Mouse (Mus musculus) telencephalon, adult 2 months (tissue): ENCODE measurements around the gene Mapt.

ENCODE experiments used
- DNase-seq: peaks from one replicate; pipeline ENCODE4 v3.0.0-alpha.2; 2011; ENCODE audit warnings: low read depth, low spot score

The Mapt gene

DNA sequence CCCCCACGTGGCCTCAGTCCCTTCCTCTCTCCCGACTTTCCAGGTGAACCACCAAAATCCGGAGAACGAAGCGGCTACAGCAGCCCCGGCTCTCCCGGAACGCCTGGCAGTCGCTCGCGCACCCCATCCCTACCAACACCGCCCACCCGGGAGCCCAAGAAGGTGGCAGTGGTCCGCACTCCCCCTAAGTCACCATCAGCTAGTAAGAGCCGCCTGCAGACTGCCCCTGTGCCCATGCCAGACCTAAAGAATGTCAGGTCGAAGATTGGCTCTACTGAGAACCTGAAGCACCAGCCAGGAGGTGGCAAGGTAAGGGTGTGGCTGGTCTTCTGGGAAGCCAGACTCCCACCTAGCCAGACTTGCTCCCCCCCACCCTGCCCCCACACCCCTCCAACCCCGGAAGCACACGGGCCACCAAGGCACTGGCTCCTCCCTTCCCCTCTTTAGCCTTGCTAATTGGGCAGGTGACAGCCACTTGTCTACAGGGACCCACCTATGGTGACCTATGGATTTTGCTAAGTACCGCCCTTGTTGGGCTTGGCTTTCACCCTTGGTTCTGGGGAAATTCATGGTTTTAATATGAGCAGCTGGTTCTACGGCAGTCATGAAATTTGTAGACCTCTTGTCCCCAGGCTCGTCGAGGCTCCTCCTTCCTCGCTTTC lies 79.2 kb downstream of the Mapt start:
- DNase-seq = no peak

DNA sequence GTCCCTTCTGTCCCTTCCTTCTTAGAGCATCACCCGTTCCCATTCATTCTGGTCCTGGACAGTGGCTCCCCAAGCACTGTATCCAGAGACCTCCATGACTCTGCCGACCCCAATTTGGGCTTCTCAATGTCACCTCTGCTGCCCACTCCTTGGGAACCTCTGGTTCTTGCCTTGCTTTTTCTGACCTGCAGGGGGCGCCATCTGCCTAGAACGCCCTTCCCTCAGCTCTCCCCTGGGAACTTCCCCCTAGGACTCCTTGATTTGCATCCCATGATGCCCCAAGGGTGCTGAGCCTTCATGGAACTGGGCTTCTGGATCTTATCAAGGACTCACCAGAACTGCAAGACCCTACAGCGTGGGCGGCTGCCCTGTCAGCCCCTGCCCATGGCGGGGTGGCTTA lies 80.5 kb downstream of the Mapt start:
- no peak for DNase-seq

- DNase-seq = peak; percentile 65
Observed at GRCm38 (mm10) chr11:104315703-104316102, 84.5 kb downstream of the Mapt start.

GRCm38 (mm10) chr11:104316685-104317400 lies 85.7 kb downstream of the Mapt start:
- no peak for DNase-seq

DNA sequence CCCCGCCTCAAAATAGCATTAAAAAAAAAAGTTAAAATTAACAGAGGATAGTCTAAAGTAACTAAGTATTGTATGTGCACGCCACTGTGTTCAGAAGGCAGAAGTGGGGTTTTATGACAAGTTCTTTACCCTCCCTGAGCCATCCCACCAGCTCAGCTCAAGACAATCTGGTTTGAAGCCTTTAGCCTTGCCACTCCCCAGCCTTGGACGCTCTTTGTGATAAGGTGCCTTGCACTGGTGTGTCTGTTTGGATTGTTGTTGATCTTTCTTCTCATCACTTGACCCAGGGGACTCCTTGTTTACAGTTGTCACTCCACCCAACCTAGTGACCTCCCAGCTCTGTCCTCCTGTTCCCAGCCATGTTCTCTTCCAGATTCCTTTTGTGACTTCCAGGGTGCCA lies 86.4 kb downstream of the Mapt start:
- DNase-seq = no peak

DNA sequence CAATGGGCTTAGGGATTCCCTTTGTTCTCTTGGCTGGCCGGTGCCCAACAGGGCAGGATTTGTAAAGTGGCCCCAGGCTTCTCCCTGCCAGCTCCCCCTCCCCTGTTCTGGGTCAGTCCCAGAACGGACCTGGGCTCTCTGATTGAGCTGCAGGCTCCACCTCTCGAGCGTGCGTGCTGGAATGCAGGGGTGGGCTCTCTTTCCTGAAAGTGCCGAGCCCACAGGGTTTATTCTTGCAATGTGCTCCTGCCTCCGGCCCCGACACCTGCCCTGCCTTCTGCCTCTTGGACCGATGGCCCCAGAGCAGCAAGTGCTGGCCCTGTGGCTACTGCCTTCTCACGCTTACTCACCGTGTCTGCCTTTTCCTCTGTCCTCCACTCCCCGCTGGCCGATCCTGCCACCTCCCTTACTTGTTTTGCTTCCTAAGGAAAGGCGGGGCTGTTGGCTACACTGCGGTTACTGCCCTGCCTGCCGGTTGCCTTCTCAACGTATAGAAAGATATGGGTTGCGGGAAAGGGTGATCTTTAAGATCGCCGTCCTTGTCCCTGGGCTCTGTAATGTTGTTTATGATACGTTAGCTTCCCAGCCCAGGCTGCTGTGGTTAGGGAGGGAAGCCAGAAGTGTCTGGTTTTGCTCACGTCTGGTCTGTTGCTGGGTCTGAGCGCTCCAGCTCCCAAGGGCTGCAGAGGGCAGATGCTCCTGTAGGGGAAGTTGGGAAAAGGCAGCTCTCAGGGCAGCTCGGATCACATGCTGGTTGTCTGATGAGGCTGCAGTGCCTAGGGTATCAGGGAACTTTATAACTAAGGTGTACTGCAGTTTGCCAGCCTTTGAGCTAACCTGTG lies 88.0 kb downstream of the Mapt start:
- DNase-seq = no peak

DNA sequence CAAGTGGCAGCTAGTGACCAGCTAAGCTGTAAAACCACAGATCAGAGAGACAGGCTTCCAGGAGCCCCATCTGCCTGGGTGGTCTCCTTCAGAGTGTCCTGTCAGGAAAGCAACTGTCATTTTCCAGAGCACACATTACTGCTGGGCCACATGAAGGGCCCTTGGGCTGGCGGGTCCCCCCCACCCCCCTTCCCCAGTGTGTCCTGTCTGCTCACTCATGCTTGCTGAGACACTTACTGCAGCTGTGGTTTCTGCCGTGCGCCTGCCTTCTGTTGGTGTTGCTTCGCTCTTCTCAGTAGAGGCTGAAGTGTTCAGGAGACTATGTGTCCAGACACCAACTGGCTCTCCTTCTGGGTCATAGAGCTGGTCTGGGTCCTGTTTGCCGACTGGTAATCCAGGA lies 89.3 kb downstream of the Mapt start:
- DNase-seq = no peak

DNA sequence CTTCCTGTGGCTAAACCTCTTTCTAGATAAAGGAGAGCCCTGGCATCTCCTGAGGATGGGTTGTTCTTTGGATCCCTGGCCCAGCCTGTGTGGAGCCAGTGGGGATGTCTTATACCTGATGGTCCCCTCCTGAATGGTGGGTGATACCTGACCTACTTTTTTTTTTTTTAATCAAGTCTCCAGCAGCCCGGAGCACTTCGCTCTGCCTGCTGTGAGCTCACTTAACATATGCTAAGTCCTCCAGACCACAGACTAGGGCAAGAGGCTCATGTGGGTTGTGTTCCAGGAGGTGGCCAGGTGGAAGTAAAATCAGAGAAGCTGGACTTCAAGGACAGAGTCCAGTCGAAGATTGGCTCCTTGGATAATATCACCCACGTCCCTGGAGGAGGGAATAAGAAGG lies 91.0 kb downstream of the Mapt start:
- DNase-seq = no peak

GRCm38 (mm10) chr11:104327462-104327861 lies 96.3 kb downstream of the Mapt start:
- DNase-seq = no peak

- DNase-seq = no peak
Observed at GRCm38 (mm10) chr11:104327946-104328345, 96.8 kb downstream of the Mapt start.

- no peak for DNase-seq
Observed at GRCm38 (mm10) chr11:104329185-104329926, 98.2 kb downstream of the Mapt start.

GRCm38 (mm10) chr11:104330151-104330550 lies 99.0 kb downstream of the Mapt start:
- DNase-seq = no peak

- DNase-seq = no peak
Observed at GRCm38 (mm10) chr11:104331208-104331607, 100.0 kb downstream of the Mapt start.

- DNase-seq = peak; percentile 51
Observed at GRCm38 (mm10) chr11:104332105-104332504, 100.9 kb downstream of the Mapt start.

- DNase-seq = no peak
Observed at GRCm38 (mm10) chr11:104334115-104334514, 102.9 kb downstream of the Mapt start.

DNA sequence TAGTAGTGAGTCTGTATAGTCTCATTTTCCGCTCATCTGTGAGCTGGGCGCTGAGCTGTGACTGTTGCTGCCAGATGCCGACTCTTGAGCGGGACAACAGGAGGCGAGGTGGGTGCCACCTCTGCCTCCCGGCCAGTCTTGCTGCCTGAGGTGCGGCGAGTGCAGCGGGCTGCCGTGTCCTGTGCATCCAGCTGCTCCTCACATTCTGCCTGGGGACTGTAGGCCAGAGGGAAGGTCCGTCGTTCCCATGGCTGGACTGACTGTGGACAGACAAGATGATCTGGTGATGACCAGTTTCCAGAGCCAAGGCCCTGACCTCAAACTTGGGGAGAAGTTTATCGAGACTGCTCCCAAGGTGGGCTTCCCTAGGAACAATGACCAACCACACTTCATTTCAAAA lies 103.8 kb downstream of the Mapt start:
- DNase-seq = no peak

DNA sequence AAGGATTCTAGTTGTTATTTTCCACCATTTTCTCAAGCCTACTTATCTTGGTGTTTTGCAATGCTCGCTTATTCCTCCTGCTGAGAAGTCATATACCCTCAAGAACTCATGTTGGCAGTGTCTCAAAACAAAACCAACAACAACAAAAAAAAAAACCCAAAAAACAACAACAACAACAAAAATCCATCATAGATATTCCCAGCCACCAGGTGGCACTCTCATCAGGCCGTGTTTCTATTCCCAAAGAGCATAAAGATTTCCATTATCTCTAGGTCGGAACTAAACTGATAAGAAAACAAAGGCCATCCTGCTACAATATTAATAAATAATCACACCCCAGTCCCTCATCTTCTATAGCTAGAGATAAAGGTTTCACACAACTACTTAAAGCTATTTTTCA lies 115.7 kb downstream of the Mapt start:
- DNase-seq = no peak

DNA sequence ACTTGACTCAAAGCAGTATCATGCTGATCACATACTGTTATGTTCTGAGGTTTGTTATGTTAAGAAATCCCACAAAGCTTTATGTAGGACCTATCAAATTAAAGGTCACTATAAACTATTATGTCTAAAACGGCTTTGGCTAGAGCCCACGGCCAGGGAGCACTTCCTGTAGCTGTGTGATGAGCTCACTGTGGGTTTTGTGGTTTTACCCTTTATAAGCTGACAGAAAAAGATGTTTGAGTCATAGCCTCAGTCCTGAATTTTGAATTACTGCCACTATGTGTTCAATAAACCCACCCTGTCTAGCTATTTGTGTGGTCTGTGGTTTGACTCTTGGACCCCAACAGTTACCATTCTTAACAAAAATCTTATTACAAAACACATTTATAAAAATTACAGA lies 130.6 kb downstream of the Mapt start:
- no peak for DNase-seq

- DNase-seq = no peak
Observed at GRCm38 (mm10) chr11:104362704-104363103, 131.5 kb downstream of the Mapt start.

DNA sequence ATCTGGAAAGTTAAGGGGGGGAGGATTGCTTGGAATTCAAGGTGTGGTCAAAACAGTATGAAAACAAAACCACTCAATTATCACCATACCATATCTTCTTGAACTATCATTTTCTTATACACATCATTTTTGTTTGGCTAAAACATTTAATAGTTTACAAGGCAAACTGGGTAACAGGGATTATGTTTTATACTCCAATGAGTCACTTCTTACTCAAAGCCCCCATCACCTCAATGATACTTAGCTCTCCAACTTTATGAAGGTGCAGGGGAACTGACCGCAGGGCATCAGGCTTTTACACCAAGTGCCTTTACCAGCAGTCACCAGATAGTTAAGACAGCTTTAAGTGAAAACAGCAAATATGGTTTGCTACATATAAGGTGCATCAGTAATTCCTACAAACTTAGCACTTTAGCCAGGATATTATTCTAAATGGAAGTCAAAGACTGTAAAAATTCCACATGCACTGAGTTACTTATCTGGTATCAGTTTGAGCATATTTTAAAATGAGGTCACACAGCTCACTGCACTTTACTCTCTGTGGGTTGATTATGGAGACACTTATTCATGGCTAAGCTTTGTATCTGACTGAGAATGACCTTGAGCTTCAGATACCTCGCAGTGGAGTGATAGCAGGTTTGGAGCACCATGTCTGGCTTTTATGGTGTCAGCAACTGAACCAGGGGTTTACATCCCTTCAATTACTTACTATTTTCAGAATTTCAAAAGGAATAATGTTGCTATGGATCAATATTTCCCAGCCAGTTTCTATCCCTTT lies 132.8 kb downstream of the Mapt start:
- DNase-seq = no peak
